ENCODE assay signal across 8 mouse cellular contexts in genomic region chr17:25828223-25828594, GRCm38 (mm10). TPM values are rescaled to one million over a fixed set of nuclear protein-coding genes. Genes with fewer than 3 reads are reported as not detected.
DNase-seq lines count a peak whose midpoint lies in the region; ATAC-seq and TF ChIP-seq lines count a peak whose summit lies in the region.

No protein-coding gene starts in this region.

- H3K27me3 ChIP-seq in heart, embryonic 10.5 days (ENCODE audit: insufficient read depth, poor library complexity, severe bottlenecking), result no peaks in the 10 kb centered on the region
- no peaks in the 10 kb centered on the region for H3K27me3 ChIP-seq in forebrain, postnatal 0 days (ENCODE audit: insufficient read depth, low read length)

- peaks cover 55% of the 10 kb centered on the region for H3K36me3 ChIP-seq in heart, embryonic 10.5 days
- H3K36me3 ChIP-seq in forebrain, postnatal 0 days (ENCODE audit: insufficient read depth), result peaks cover 37% of the 10 kb centered on the region

- WGBS in heart, embryonic 10.5 days, result 85% methylated on average over 8 of the region's 8 CpGs
- 78% methylated on average over 8 of the region's 8 CpGs for WGBS in forebrain, postnatal 0 days

- no peak for DNase-seq in heart, embryonic 10.5 days (ENCODE audit: low spot score)
- no peak for DNase-seq in heart, postnatal 36 days
- DNase-seq in CD4-positive helper T cell, adult 2 months (ENCODE audit: low read depth, low spot score), result peak; percentile 29
- no peak for DNase-seq in forebrain, postnatal 0 days
- DNase-seq in lung, postnatal 10 days, result peak; percentile 17
- no peak for DNase-seq in B cell, adult 2 months
- DNase-seq in right cerebral cortex, postnatal 25 days, result no peak
- DNase-seq in urinary bladder, adult 2 months (ENCODE audit: low spot score), result no peak

- ATAC-seq in forebrain, postnatal 0 days, result no peak

- peak overlapping the region; percentile 86 for H3K4me3 ChIP-seq in heart, embryonic 10.5 days
- peak overlapping the region; percentile 52 for H3K4me3 ChIP-seq in forebrain, postnatal 0 days (ENCODE audit: low read depth, low read length)

- no peak for TF ChIP-seq CTCF in forebrain, postnatal 0 days (IDR thresholded peaks at IDR 0.05; ENCODE audit: low read depth)

- intact Hi-C loops in heart, postnatal 36 days (cut with DNase I), result no loop called here

- H3K27ac ChIP-seq in heart, embryonic 10.5 days, result peak overlapping the region; percentile 93
- peak overlapping the region; percentile 95 for H3K27ac ChIP-seq in forebrain, postnatal 0 days (ENCODE audit: low read depth, low read length)

- H3K9me3 ChIP-seq in heart, embryonic 10.5 days, result no peaks in the 10 kb centered on the region
- H3K9me3 ChIP-seq in forebrain, postnatal 0 days (ENCODE audit: low read length), result no peaks in the 10 kb centered on the region

- H3K9ac ChIP-seq in forebrain, postnatal 0 days, result peak overlapping the region; percentile 80

- peak overlapping the region; percentile 58 for H3K4me2 ChIP-seq in forebrain, postnatal 0 days (ENCODE audit: low read depth)

- H3K4me1 ChIP-seq in heart, embryonic 10.5 days, result peaks cover 82% of the 10 kb centered on the region
- H3K4me1 ChIP-seq in forebrain, postnatal 0 days (ENCODE audit: insufficient read depth), result peaks cover 34% of the 10 kb centered on the region

RNA-seq across cellular contexts. Expression of gene Jmjd8, which starts 0.5 kb away (rescaled TPM):
- 45.8 and 50.7 TPM in 2 replicates for polyA plus RNA-seq in heart, embryonic 10.5 days (2016; fragmentation: Nextera tagmentation; extraction: Ambion mirVana)
- total RNA-seq in heart, postnatal 36 days (2021), result 10 to 100 TPM; 30.8 to 35.3 TPM
- total RNA-seq in forebrain, postnatal 0 days (2014; rRNA removed), result 44.3 and 52.2 TPM in 2 replicates
- polyA plus RNA-seq in forebrain, postnatal 0 days (2015; fragmentation: Nextera tagmentation; extraction: Ambion mirVana), result 46.7 and 49.5 TPM in 2 replicates
- 55.9 and 60.7 TPM in 2 replicates for polyA plus RNA-seq in urinary bladder, adult 2 months (2012; rRNA removed)

RNA-seq across cellular contexts. Expression of gene Wdr24, which starts 4.8 kb away (rescaled TPM):
- 21.6 and 23.0 TPM in 2 replicates for polyA plus RNA-seq in heart, embryonic 10.5 days (2016; fragmentation: Nextera tagmentation; extraction: Ambion mirVana)
- total RNA-seq in heart, postnatal 36 days (2021), result 10 to 100 TPM; 10.5 to 11.4 TPM
- total RNA-seq in forebrain, postnatal 0 days (2014; rRNA removed), result 36.5 and 37.5 TPM in 2 replicates
- polyA plus RNA-seq in forebrain, postnatal 0 days (2015; fragmentation: Nextera tagmentation; extraction: Ambion mirVana), result 23.2 and 24.5 TPM in 2 replicates
- 23.2 and 27.6 TPM in 2 replicates for polyA plus RNA-seq in urinary bladder, adult 2 months (2012; rRNA removed)

RNA-seq across cellular contexts. Expression of gene Stub1, which starts 5.0 kb away (rescaled TPM):
- polyA plus RNA-seq in heart, embryonic 10.5 days (2016; fragmentation: Nextera tagmentation; extraction: Ambion mirVana), result 343 and 404 TPM in 2 replicates
- 100 to 1,000 TPM; 111 to 116 TPM for total RNA-seq in heart, postnatal 36 days (2021)
- 237 and 238 TPM in 2 replicates for total RNA-seq in forebrain, postnatal 0 days (2014; rRNA removed)
- polyA plus RNA-seq in forebrain, postnatal 0 days (2015; fragmentation: Nextera tagmentation; extraction: Ambion mirVana), result 314 and 324 TPM in 2 replicates
- polyA plus RNA-seq in urinary bladder, adult 2 months (2012; rRNA removed), result 209 and 230 TPM in 2 replicates

RNA-seq across cellular contexts. Expression of gene Rhbdl1, which starts 8.9 kb away (rescaled TPM):
- 2.3 and 4.0 TPM in 2 replicates for polyA plus RNA-seq in heart, embryonic 10.5 days (2016; fragmentation: Nextera tagmentation; extraction: Ambion mirVana)
- 1 to 10 TPM; 1.4 to 1.9 TPM for total RNA-seq in heart, postnatal 36 days (2021)
- total RNA-seq in forebrain, postnatal 0 days (2014; rRNA removed), result 85.4 and 90.7 TPM in 2 replicates
- polyA plus RNA-seq in forebrain, postnatal 0 days (2015; fragmentation: Nextera tagmentation; extraction: Ambion mirVana), result 77.6 and 83.3 TPM in 2 replicates
- polyA plus RNA-seq in urinary bladder, adult 2 months (2012; rRNA removed), result 20.7 and 27.5 TPM in 2 replicates

RNA-seq across cellular contexts. Expression of gene Gm20683, which starts 13.4 kb away (rescaled TPM):
- polyA plus RNA-seq in heart, embryonic 10.5 days (2016; fragmentation: Nextera tagmentation; extraction: Ambion mirVana), result 2.1 and 3.0 TPM in 2 replicates
- total RNA-seq in heart, postnatal 36 days (2021), result 1 to 10 TPM; 2.2 to 3.3 TPM
- 23.2 and 23.8 TPM in 2 replicates for total RNA-seq in forebrain, postnatal 0 days (2014; rRNA removed)
- polyA plus RNA-seq in forebrain, postnatal 0 days (2015; fragmentation: Nextera tagmentation; extraction: Ambion mirVana), result 9.2 and 12.3 TPM in 2 replicates
- 16.8 and 20.6 TPM in 2 replicates for polyA plus RNA-seq in urinary bladder, adult 2 months (2012; rRNA removed)

Comparison
In these comparisons a context has a peak if more than half of its experiments do, and no peak if none do; other contexts are left out.
1. DNase-seq: peak in CD4-positive helper T cell, adult 2 months (single experiment) and lung, postnatal 10 days (single experiment); none in heart, embryonic 10.5 days (single experiment), heart, postnatal 36 days (0 of 2), forebrain, postnatal 0 days (single experiment), B cell, adult 2 months (0 of 2), right cerebral cortex, postnatal 25 days (single experiment) and urinary bladder, adult 2 months (single experiment).